8 mouse cellular contexts compared by ENCODE assay signal in genomic region chr5:5845805-5846496, GRCm38 (mm10).
DNase-seq lines count a peak whose midpoint lies in the region; ATAC-seq and TF ChIP-seq lines count a peak whose summit lies in the region.
"Had no signal": no experiment of that assay in that cellular context is flagged by ENCODE, and none has a peak within 500 bp of the region (broad histone marks: within the 10 kb centered on the region; RNA-seq: fewer than 3 reads in every experiment).

No protein-coding gene starts in this region.

- POLR2A ChIA-PET in Patski (lab: Charles Lee), result no interaction called here

- no peak overlapping the region for H3K27ac ChIP-seq in forebrain, embryonic 12.5 days
- H3K27ac ChIP-seq in midbrain, postnatal 0 days (ENCODE audit: low read depth, low read length), result no peak overlapping the region

- intact Hi-C loops in left cerebral cortex, postnatal 14 days (cut with DNase I), result no loop called here
- intact Hi-C loops in left cerebral cortex, postnatal 4 days (cut with DNase I), result no loop called here

- H3K4me3 ChIP-seq in forebrain, embryonic 12.5 days (replicated peaks), result no peak overlapping the region
- H3K4me3 ChIP-seq in midbrain, postnatal 0 days (ENCODE audit: low read depth, low read length), result no peak overlapping the region

- no peak overlapping the region for H3K9ac ChIP-seq in forebrain, embryonic 12.5 days
- no peak overlapping the region for H3K9ac ChIP-seq in midbrain, postnatal 0 days (replicated peaks; ENCODE audit: low read length, poor library complexity, severe bottlenecking)

- 56% methylated on average over 9 of the region's 9 CpGs for WGBS in forebrain, embryonic 12.5 days
- WGBS in midbrain, postnatal 0 days, result 41% methylated on average over 9 of the region's 9 CpGs

- no peaks in the 10 kb centered on the region for H3K4me1 ChIP-seq in forebrain, embryonic 12.5 days
- H3K4me1 ChIP-seq in midbrain, postnatal 0 days (ENCODE audit: insufficient read depth, low read length), result no peaks in the 10 kb centered on the region

- H3K4me2 ChIP-seq in forebrain, embryonic 12.5 days, result no peak overlapping the region
- H3K4me2 ChIP-seq in midbrain, postnatal 0 days (ENCODE audit: low read depth, low read length, poor library complexity, severe bottlenecking), result no peak overlapping the region

- CTCF ChIA-PET in Patski (lab: Charles Lee), result interaction anchor here (0.6 to 2.8 kb wide), 8 partner anchors 9 to 178 kb away, joined by 3 to 22 read pairs (median 4); no protein-coding TSS in a partner anchor

- in situ Hi-C loops in Patski (cut with MboI; ENCODE audit: low pct_unique_long_range_greater_than_20kb), result loop anchor here (10.0 kb wide), 1 partner anchor 351 kb away; no protein-coding TSS in a partner anchor

- DNase-seq in left cerebral cortex, postnatal 14 days (ENCODE audit: low spot score in 2 of 2), result peak; percentile 33 to 60
- DNase-seq in left cerebral cortex, postnatal 4 days, result no peak
- peak; percentile 4 for DNase-seq in Patski (ENCODE audit: low read depth, low spot score)
- DNase-seq in midbrain, postnatal 0 days (ENCODE audit: low spot score), result peak; percentile 89
- DNase-seq in thymus, postnatal 25 days, result no peak
- DNase-seq: spleen, adult 18-20 months had no signal

- H3K36me3 ChIP-seq in forebrain, embryonic 12.5 days (replicated peaks), result no peaks in the 10 kb centered on the region
- no peaks in the 10 kb centered on the region for H3K36me3 ChIP-seq in midbrain, postnatal 0 days (ENCODE audit: insufficient read depth, low read length)

- peak; percentile 53 for TF ChIP-seq CTCF in Patski (IDR thresholded peaks at IDR 0.05)
- TF ChIP-seq CTCF in midbrain, postnatal 0 days (IDR thresholded peaks at IDR 0.05), result peak; percentile 81

- no peaks in the 10 kb centered on the region for H3K9me3 ChIP-seq in forebrain, embryonic 12.5 days
- no peaks in the 10 kb centered on the region for H3K9me3 ChIP-seq in midbrain, postnatal 0 days (ENCODE audit: low read length)

- ATAC-seq in Patski, result peak; percentile 69
- peak; percentile 74 for ATAC-seq in forebrain, embryonic 12.5 days (ENCODE audit: low FRiP score)
- peak; percentile 49; the same call in 1 of the 2 replicates for ATAC-seq in midbrain, postnatal 0 days (ENCODE audit: low FRiP score)
- ATAC-seq in erythroblast, adult 5-6 weeks (replicated peaks; ENCODE audit: low FRiP score, poor library complexity, severe bottlenecking), result no peak

- peaks cover 14% of the 10 kb centered on the region for H3K27me3 ChIP-seq in Patski
- H3K27me3 ChIP-seq in forebrain, embryonic 12.5 days, result no peaks in the 10 kb centered on the region
- H3K27me3 ChIP-seq in midbrain, postnatal 0 days (ENCODE audit: insufficient read depth, low read length), result no peaks in the 10 kb centered on the region

Comparison
In these comparisons a context has a peak if more than half of its experiments do, and no peak if none do; other contexts are left out.
1. DNase-seq: peak in left cerebral cortex, postnatal 14 days (2 of 2), Patski (single experiment) and midbrain, postnatal 0 days (single experiment); none in left cerebral cortex, postnatal 4 days (single experiment) and thymus, postnatal 25 days (single experiment).